ENCODE assay signal across 23 mouse cellular contexts in genomic region chrX:93429738-93430260, GRCm38 (mm10).
DNase-seq lines count a peak whose midpoint lies in the region; ATAC-seq and TF ChIP-seq lines count a peak whose summit lies in the region.
"Had no signal": no experiment of that assay in that cellular context is flagged by ENCODE, and none has a peak within 500 bp of the region (broad histone marks: within the 10 kb centered on the region; RNA-seq: fewer than 3 reads in every experiment).

No protein-coding gene starts in this region.

- no peaks in the 10 kb centered on the region for H3K27me3 ChIP-seq in forebrain, embryonic 14.5 days (replicated peaks; ENCODE audit: control insufficient read depth, insufficient read depth, low read length)
- H3K27me3 ChIP-seq: embryonic facial prominence, embryonic 13.5 days; heart, embryonic 12.5 days; hindbrain, embryonic 15.5 days had no signal

- no peak for TF ChIP-seq POLR2A in olfactory bulb, adult 2 months (IDR thresholded peaks at IDR 0.05; ENCODE audit: insufficient read depth, low read depth, low read length)

- no peaks in the 10 kb centered on the region for H3K36me3 ChIP-seq in forebrain, embryonic 14.5 days (ENCODE audit: control insufficient read depth, insufficient read depth, low read length)
- H3K36me3 ChIP-seq: embryonic facial prominence, embryonic 13.5 days; heart, embryonic 12.5 days; hindbrain, embryonic 10.5 days; hindbrain, embryonic 15.5 days had no signal

- no peak overlapping the region; the same call in 1 of the 2 replicates for H3K4me2 ChIP-seq in forebrain, embryonic 14.5 days (ENCODE audit: low read length)
- H3K4me2 ChIP-seq: embryonic facial prominence, embryonic 13.5 days; heart, embryonic 12.5 days had no signal

- H3K4me1 ChIP-seq in forebrain, embryonic 14.5 days (ENCODE audit: control insufficient read depth, insufficient read depth, low read length), result no peaks in the 10 kb centered on the region; the same call in 1 of the 2 replicates
- H3K4me1 ChIP-seq in olfactory bulb, adult 2 months (ENCODE audit: control insufficient read depth, insufficient read depth, low read length), result no peaks in the 10 kb centered on the region
- H3K4me1 ChIP-seq: embryonic facial prominence, embryonic 13.5 days; heart, embryonic 12.5 days; hindbrain, embryonic 15.5 days had no signal

- no peak overlapping the region for H3K4me3 ChIP-seq in forebrain, embryonic 14.5 days (ENCODE audit: low read depth, low read length)
- no peak overlapping the region for H3K4me3 ChIP-seq in olfactory bulb, adult 2 months (ENCODE audit: insufficient read depth, low read depth, low read length)
- H3K4me3 ChIP-seq: embryonic facial prominence, embryonic 13.5 days; gastrocnemius, adult 2 months; heart, embryonic 12.5 days; hindbrain, embryonic 10.5 days; hindbrain, embryonic 15.5 days had no signal

- peak; percentile 86 for ATAC-seq in forebrain, embryonic 14.5 days
- ATAC-seq: activated CD4-positive, CD25-positive, alpha-beta regulatory T cell, adult 4 months; inflammation-experienced regulatory T-cells, adult 6 months; intestine, postnatal 0 days; Patski had no signal

- peak; percentile 0 for DNase-seq in embryo, embryonic 10.5 days (ENCODE audit: low spot score)
- DNase-seq in embryo, embryonic 9.5 days (ENCODE audit: extremely low spot score), result no peak
- peak; percentile 4 for DNase-seq in brain, adult 2 months (ENCODE audit: low read depth, low spot score)
- DNase-seq in forebrain, embryonic 14.5 days (ENCODE audit: low spot score), result peak; percentile 53
- DNase-seq in MN1 (ENCODE audit: low spot score), result no peak
- DNase-seq in frontal cortex, postnatal 36 days (ENCODE audit: low spot score in 2 of 2), result no peak
- DNase-seq: adrenal gland, postnatal 25 days; B cell, adult 2 months; cerebellum, adult 11 months; cerebellum, adult 8-10 months; cerebellum, postnatal 14 days; gastrocnemius, adult 2 months; gastrocnemius, postnatal 25 days; kidney, adult 8-10 months had no signal

- no peak overlapping the region for H3K27ac ChIP-seq in forebrain, embryonic 14.5 days (ENCODE audit: low read depth, low read length)
- H3K27ac ChIP-seq in olfactory bulb, adult 2 months (ENCODE audit: insufficient read depth, low read depth, low read length), result peak overlapping the region; percentile 75
- H3K27ac ChIP-seq: embryonic facial prominence, embryonic 13.5 days; gastrocnemius, adult 2 months; hindbrain, embryonic 10.5 days; hindbrain, embryonic 15.5 days had no signal

- H3K9ac ChIP-seq in forebrain, embryonic 14.5 days (ENCODE audit: low read length), result no peak overlapping the region
- H3K9ac ChIP-seq: embryonic facial prominence, embryonic 13.5 days; heart, embryonic 12.5 days; hindbrain, embryonic 15.5 days had no signal

- H3K9me3 ChIP-seq in forebrain, embryonic 14.5 days (replicated peaks; ENCODE audit: control insufficient read depth, low read length), result no peaks in the 10 kb centered on the region
- H3K9me3 ChIP-seq: embryonic facial prominence, embryonic 13.5 days; heart, embryonic 12.5 days; hindbrain, embryonic 10.5 days; hindbrain, embryonic 15.5 days had no signal

- no peak for TF ChIP-seq CTCF in olfactory bulb, adult 2 months (IDR thresholded peaks at IDR 0.05; ENCODE audit: insufficient read depth, low read depth, low read length)

- 36% methylated on average over 6 of the region's 6 CpGs for WGBS in forebrain, embryonic 14.5 days
- 29% methylated on average over 6 of the region's 6 CpGs for WGBS in olfactory bulb, adult 2 months

Comparison
In these comparisons a context has a peak if more than half of its experiments do, and no peak if none do; other contexts are left out.
1. DNase-seq: peak in embryo, embryonic 10.5 days (single experiment), brain, adult 2 months (single experiment) and forebrain, embryonic 14.5 days (single experiment); none in embryo, embryonic 9.5 days (single experiment), MN1 (single experiment) and frontal cortex, postnatal 36 days (0 of 2).